Mouse (Mus musculus) forebrain, embryonic 12.5 days (tissue): Measurements from ENCODE around the gene Apoe. TPM values are rescaled to one million over a fixed set of nuclear protein-coding genes. Genes with fewer than 3 reads are reported as not detected.
"Not testable (repeated sequence)": the region's sequence is repeated elsewhere in the genome, so short reads cannot be mapped to it uniquely, and the experiment has no call there.

Experiments used
- ATAC-seq: fragments of 200-750 bp; cut with Nextera tagmentation; 2 replicates; pipeline ENCODE4 v1.8.0; 2017; ENCODE audit warnings: moderate TSS enrichment; ENCODE audit not compliant: low FRiP score
- H3K27ac ChIP-seq: fragments of 300-500 bp; sonication (generic); 2 replicates; pipeline ENCODE4 v1.5.1; 2016; ENCODE audit warnings: mild to moderate bottlenecking
- H3K27me3 ChIP-seq: fragments of 300-500 bp; sonication (generic); 2 replicates; pipeline ENCODE4 v1.6.1; 2016; ENCODE audit warnings: mild to moderate bottlenecking
- H3K36me3 ChIP-seq: fragments of 300-500 bp; sonication (generic); replicated peaks from 2 replicates; pipeline ENCODE4 v1.6.1; 2016; ENCODE audit warnings: mild to moderate bottlenecking
- H3K4me1 ChIP-seq: fragments of 300-500 bp; sonication (generic); 2 replicates; pipeline ENCODE4 v1.6.1; 2016
- H3K4me2 ChIP-seq: fragments of 300-500 bp; sonication (generic); 2 replicates; pipeline ENCODE4 v1.6.1; 2016; ENCODE audit warnings: mild to moderate bottlenecking, moderate library complexity
- H3K4me3 ChIP-seq: fragments of 300-500 bp; sonication (generic); replicated peaks from 2 replicates; pipeline ENCODE4 v1.5.1; 2016; ENCODE audit warnings: mild to moderate bottlenecking
- H3K9ac ChIP-seq: fragments of 300-500 bp; sonication (generic); 2 replicates; pipeline ENCODE4 v1.6.1; 2016; ENCODE audit warnings: mild to moderate bottlenecking
- H3K9me3 ChIP-seq: fragments of 300-500 bp; sonication (generic); 2 replicates; pipeline ENCODE4 v1.6.1; 2016
- WGBS: fragments of 180-500 bp; shearing (Covaris S2); methylation state at CpG from one replicate; pipeline ENCODE4 v1.1.7; 2016; 5-methylcytosine and 5-hydroxymethylcytosine counted together
- polyA plus RNA-seq: library from polyadenylated mRNA; unstranded; fragments of >200 nt; fragmentation: Nextera tagmentation; extraction: Ambion mirVana; gene quantifications from 2 replicates; pipeline ENCODE4 v1.2.1, GENCODE M21; 2016

Apoe gene
- polyA plus RNA-seq, 1 experiment from 2014 or later, result 128 TPM

DNA sequence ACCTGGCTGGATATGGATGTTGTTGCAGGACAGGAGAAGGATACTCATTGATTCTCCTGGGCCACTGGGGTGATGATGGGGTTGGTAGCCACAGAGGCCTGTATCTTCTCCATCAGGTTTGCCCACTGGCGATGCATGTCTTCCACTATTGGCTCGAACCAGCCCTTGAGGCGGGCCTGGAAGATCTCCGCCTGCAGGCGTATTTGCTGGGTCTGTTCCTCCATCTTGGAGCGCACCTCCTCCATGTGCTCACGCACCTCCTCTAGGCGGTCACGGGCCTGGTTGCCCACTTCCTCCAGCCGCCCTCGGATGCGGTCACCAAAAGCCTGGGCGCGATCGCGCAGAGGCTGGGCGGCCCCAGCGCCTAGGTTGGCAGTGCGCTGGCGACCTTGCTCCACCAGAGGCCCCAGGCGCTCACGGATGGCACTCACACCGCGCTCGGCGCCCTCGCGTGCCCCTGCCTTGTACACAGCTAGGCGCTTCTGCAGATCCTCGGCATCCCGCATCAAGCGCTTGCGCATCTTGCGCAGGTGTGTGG, 2.6 kb downstream of the Apoe start:
- Histone ChIP-seq H3K4me2 (no peak overlapping the region), H3K36me3 (peaks cover 11% of the 10 kb centered on the region; the same call in 1 of the 2 replicates), H3K4me3 (no peak overlapping the region), H3K27me3 (0 out of 2 replicates have a peak, but pooled peaks cover 4% of the 10 kb centered on the region), H3K27ac (no peak overlapping the region), H3K9ac (no peak overlapping the region), H3K4me1 (peaks cover 26% of the 10 kb centered on the region), H3K9me3 (0 out of 2 replicates have a peak, but pooled peaks cover 6% of the 10 kb centered on the region)
- no peak for ATAC-seq
- 95% methylated on average over 34 of the region's 34 CpGs for WGBS

DNA sequence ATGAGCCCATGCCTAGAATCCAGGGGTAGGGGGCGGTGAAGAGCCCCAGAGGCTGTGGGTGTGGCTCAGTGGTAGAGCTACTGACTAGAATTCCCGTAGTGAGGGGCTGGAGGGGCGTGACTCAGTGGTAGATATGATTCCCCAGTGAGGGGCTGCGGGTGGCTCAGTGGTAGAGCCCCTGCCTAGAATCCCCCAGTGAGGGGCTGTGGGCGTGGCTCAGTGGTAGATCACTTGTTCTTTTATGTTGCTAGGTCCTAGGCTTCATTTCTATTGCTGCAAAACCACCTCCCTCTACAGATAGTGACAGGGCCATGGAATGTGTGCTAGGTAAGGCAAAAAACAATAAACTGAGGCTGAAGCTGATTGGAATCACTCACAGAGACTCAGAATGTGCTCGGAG, 3.1 kb downstream of the Apoe start:
- peaks cover 24% of the 10 kb centered on the region for H3K4me1 ChIP-seq
- 87% methylated on average over 6 of the region's 6 CpGs for WGBS
- ATAC-seq, result no peak

DNA sequence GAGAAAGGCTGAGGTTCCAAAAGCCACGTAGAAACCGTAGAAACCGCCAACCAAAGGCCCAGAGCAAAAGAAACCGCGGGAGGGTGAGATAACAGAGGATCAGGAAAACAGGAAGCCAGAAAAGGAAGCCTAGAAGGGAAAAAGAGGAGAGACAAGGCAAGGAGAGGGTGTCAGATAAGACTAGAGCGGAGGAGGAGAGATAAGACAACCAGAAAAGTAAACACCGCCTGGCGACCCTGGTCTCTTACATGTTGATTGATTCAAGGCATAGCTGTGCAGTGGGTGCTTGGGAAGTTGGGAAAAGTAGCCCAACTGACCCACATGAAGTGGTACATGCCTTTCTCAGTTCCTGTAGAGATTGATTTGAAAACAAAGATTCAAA, 3.8 kb downstream of the Apoe start:
- 0 out of 2 replicates have a peak, but pooled peaks cover 6% of the 10 kb centered on the region for H3K9me3 ChIP-seq
- no peak overlapping the region for H3K4me2 ChIP-seq
- no peak overlapping the region for H3K4me3 ChIP-seq
- H3K9ac ChIP-seq, result no peak overlapping the region
- H3K36me3 ChIP-seq, result peaks cover 11% of the 10 kb centered on the region; the same call in 1 of the 2 replicates
- H3K27me3 ChIP-seq, result 0 out of 2 replicates have a peak, but pooled peaks cover 4% of the 10 kb centered on the region
- 75% methylated on average over 8 of the region's 8 CpGs for WGBS
- H3K4me1 ChIP-seq, result peaks cover 23% of the 10 kb centered on the region
- no peak overlapping the region for H3K27ac ChIP-seq
- no peak for ATAC-seq

More for the DNA sequence above, 3.1 kb downstream of the Apoe start:
- Histone ChIP-seq H3K4me2 (no peak overlapping the region), H3K27me3 (0 out of 2 replicates have a peak, but pooled peaks cover 4% of the 10 kb centered on the region), H3K9ac (no peak overlapping the region), H3K9me3 (0 out of 2 replicates have a peak, but pooled peaks cover 6% of the 10 kb centered on the region), H3K4me3 (no peak overlapping the region), H3K27ac (no peak overlapping the region), H3K36me3 (peaks cover 11% of the 10 kb centered on the region; the same call in 1 of the 2 replicates)

DNA sequence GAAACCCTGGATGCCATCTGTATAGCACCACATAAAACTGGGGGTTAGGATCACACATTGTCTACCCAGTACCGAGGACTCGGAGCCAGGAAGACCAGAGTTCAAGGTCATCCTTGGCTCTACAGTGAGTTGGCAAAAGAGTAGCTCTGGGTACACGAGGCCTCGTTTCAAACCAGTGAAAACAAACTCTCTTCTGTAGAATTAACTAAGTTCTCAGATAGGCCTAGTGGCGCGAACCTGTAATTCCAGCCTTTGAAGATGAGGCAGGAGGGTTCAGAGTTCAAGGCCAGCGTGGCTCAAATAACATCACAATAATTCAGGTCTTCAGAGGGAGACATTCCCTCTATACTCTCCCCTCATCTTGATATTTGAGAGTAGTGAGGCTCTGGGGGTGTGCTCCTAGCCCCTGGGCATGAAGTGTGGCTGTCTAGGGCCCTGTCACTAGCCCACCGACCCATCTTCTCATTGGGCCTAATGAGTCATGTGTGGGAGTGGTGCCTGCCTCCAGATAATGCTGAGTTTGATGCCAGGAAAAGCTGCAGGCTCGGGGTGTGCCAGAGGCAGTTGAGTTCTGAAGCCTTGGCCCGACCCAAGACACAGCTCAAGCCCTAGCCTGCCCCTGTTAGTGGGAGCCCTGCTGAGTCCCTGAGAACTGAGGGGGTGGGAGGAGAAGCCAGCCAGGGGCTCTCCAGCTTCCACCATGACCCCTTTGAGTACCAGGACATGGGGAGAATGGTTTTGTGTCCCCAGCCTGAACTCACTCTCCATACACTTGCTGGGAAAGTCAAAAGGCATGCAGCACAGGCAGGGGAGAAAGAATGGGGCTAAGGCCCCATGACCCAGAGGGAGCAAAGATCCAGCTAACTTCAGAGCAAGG, 4.4 kb downstream of the Apoe start:
- Histone ChIP-seq H3K27me3 (0 out of 2 replicates have a peak, but pooled peaks cover 4% of the 10 kb centered on the region), H3K9me3 (0 out of 2 replicates have a peak, but pooled peaks cover 6% of the 10 kb centered on the region), H3K36me3 (peaks cover 11% of the 10 kb centered on the region; the same call in 1 of the 2 replicates), H3K4me1 (peaks cover 22% of the 10 kb centered on the region), H3K9ac (no peak overlapping the region), H3K4me2 (no peak overlapping the region), H3K4me3 (no peak overlapping the region), H3K27ac (no peak overlapping the region)
- no peak for ATAC-seq
- WGBS, result 84% methylated on average over 10 of the region's 10 CpGs

- no peak for ATAC-seq
- peaks cover 11% of the 10 kb centered on the region; the same call in 1 of the 2 replicates for H3K36me3 ChIP-seq
- H3K4me3 ChIP-seq, result no peak overlapping the region
- H3K9me3 ChIP-seq, result 0 out of 2 replicates have a peak, but pooled peaks cover 6% of the 10 kb centered on the region
- H3K9ac ChIP-seq, result no peak overlapping the region
- H3K4me2 ChIP-seq, result no peak overlapping the region
- no peaks in the 10 kb centered on the region for H3K27me3 ChIP-seq
- H3K4me1 ChIP-seq, result peaks cover 10% of the 10 kb centered on the region
- H3K27ac ChIP-seq, result no peak overlapping the region
- 38% methylated on average over 10 of the region's 10 CpGs for WGBS
Observed at GRCm38 (mm10) chr7:19693421-19693820, 5.6 kb downstream of the Apoe start.

DNA sequence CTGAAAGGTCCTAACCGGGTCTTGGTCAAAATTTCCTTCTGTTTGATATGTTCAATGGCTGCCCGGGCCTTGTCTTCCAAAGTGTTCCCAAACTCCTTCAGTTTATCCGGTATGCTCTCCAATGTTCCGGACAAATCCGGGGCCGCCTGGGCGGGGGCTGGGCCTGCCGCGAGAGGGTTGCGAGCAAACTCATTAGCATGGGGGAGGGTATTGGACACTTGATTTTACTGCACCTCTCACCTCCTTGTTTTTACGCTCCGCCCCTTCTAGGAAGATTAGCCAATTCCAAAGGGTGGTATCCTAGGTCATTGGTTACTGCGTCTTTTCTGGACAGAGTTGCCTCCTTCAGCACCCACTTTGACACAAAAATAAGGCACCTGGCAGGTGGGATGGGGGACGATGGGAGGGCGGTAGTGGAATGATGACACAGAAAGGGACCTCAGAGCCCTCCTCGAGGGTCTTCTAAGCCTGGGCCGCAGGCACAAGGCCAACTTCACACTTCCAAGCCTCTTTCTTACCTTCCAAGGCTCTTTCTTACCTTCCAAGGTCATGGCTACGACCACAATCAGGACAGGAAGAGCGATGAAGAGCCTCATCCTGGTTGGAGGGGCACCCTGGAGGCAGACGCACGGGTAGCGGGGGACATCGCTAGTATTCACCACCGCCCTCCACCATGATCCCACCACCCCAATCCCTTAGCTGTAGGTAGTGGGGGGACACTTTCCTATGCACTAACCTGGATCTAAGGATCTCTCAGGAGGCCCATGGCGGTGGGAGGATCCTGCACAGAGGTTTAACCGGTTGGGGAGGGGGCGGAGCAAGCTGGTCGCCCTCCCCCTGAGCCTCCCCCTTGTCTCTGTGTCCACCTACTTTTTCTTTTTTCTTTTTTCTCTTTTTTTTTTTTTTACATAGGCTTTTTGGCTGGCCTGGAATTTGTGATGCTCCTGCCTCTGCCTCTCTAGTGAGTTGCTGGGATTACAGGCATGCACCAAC, 6.8 kb downstream of the Apoe start, which contains the start of gene Apoc1:
Apoc1 (minus strand) TSS at position 788 of the 993 bp plus-strand sequence.
- H3K9ac ChIP-seq, result no peak within 1 kb of the TSS
- H3K4me1 ChIP-seq, result peaks cover 5% of the 10 kb centered on the region; the same call in 1 of the 2 replicates
- 0 out of 2 replicates have a peak, but pooled peaks cover 6% of the 10 kb centered on the region for H3K9me3 ChIP-seq
- WGBS, result 49% methylated on average over 28 of the region's 28 CpGs
- ATAC-seq, result no peak
- H3K4me3 ChIP-seq, result no peak within 1 kb of the TSS
- H3K27me3 ChIP-seq, result no peaks in the 10 kb centered on the region
- no peak within 1 kb of the TSS for H3K27ac ChIP-seq
- H3K4me2 ChIP-seq, result no peak within 1 kb of the TSS
- peaks cover 11% of the 10 kb centered on the region; the same call in 1 of the 2 replicates for H3K36me3 ChIP-seq

- H3K9me3 ChIP-seq, result 0 out of 2 replicates have a peak, but pooled peaks cover under 1% of the 10 kb centered on the region
- WGBS, result 84% methylated on average over 6 of the region's 6 CpGs
- H3K27me3 ChIP-seq, result no peaks in the 10 kb centered on the region
- no peak overlapping the region for H3K4me2 ChIP-seq
- H3K27ac ChIP-seq, result no peak overlapping the region
- no peak overlapping the region for H3K4me3 ChIP-seq
- H3K9ac ChIP-seq, result no peak overlapping the region
- H3K36me3 ChIP-seq, result peaks cover 5% of the 10 kb centered on the region; the same call in 1 of the 2 replicates
- H3K4me1 ChIP-seq, result peaks cover 5% of the 10 kb centered on the region; the same call in 1 of the 2 replicates
- ATAC-seq, result no peak
Observed at GRCm38 (mm10) chr7:19691434-19691833, 7.6 kb downstream of the Apoe start.

GRCm38 (mm10) chr7:19690845-19691244, 8.1 kb downstream of the Apoe start:
- Histone ChIP-seq H3K9me3 (no peaks in the 10 kb centered on the region), H3K36me3 (0 out of 2 replicates have a peak, but pooled peaks cover under 1% of the 10 kb centered on the region), H3K4me3 (no peak overlapping the region), H3K27me3 (no peaks in the 10 kb centered on the region), H3K4me1 (peaks cover 5% of the 10 kb centered on the region; the same call in 1 of the 2 replicates), H3K27ac (no peak overlapping the region), H3K9ac (no peak overlapping the region), H3K4me2 (no peak overlapping the region)
- WGBS, result 89% methylated on average over 4 of the region's 4 CpGs
- ATAC-seq, result no peak

DNA sequence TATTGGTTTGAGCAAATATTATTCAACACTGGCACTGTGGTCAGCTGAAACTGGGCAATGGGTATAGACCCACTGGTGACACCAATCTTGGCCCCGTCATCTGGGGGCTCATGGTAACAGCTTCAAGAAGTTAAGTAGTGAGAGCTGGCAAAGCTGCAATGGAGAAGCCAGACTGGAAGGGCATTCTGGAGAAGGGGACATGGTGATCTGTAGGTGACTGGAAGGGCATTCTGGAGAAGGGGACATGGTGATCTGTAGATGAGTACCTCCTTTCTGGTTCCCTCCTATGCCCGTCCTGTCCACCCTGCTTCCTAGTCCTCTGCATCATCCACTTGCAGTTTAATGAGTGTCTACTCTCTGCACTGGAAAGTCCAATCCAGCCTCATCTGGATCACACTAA, 10.4 kb downstream of the Apoe start:
- Histone ChIP-seq H3K9me3 (no peaks in the 10 kb centered on the region), H3K9ac (no peak overlapping the region), H3K27ac (no peak overlapping the region), H3K4me1 (peaks cover 4% of the 10 kb centered on the region; the same call in 1 of the 2 replicates), H3K36me3 (no peaks in the 10 kb centered on the region), H3K4me3 (no peak overlapping the region), H3K4me2 (no peak overlapping the region), H3K27me3 (no peaks in the 10 kb centered on the region)
- WGBS, result 98% methylated on average over 2 of the region's 2 CpGs
- ATAC-seq, result no peak

DNA sequence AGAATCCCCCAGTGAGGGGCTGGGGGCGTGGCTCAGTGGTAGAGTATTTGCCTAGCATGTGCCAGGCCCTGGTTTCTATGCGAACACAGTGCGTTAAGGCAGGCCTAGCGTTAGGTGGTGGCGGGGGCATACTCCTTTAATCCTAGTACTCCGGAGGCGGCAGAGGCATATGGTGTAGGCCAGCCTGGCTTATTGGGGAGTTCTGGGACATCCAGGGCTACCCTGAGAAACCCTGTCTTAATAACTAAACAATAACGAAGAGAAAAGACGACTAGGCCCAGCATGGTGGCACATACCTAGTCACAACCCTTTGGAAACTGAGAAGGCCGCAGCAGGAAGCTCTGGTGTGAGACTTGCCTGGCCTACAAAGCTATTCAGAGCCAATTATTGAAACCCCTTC, 10.9 kb downstream of the Apoe start:
- WGBS, result 94% methylated on average over 10 of the region's 10 CpGs
- Histone ChIP-seq H3K9ac (no peak overlapping the region), H3K4me3 (no peak overlapping the region), H3K9me3 (no peaks in the 10 kb centered on the region), H3K27ac (no peak overlapping the region), H3K4me2 (no peak overlapping the region), H3K36me3 (no peaks in the 10 kb centered on the region), H3K4me1 (no peaks in the 10 kb centered on the region; the same call in 1 of the 2 replicates), H3K27me3 (no peaks in the 10 kb centered on the region)
- ATAC-seq, result no peak

DNA sequence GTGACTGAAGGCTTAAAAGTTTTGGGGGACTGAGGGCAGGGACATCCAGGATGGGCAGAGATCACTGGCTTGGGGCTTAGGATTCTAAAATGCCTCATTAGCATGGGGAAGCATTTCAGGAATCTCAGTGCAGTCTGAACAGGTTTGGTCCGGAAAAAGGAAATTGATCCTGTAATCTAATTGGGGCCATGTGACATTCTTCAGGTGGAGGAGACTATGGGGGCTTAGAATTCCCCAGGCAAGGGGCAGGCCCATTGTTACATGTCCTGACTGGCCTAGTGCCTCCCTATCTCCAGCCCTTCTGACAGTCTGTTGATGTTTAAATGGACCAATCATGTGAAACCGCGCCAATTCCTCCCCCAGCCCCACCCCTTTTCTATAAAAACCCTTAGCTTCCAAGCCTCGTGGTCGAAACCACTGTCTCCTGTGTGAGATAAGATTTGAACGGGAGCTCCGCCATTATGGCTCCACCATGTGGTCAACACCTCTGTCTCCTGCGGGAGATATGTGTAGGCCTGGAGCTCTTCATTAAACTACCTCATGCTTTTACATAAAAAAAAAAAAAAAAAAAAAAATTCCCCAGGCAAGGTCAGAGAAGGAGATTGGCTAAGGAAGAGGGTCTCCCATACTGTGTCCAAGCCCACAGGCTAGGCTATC, 11.9 kb downstream of the Apoe start:
- not testable (repeated sequence) for H3K4me1 ChIP-seq, H3K4me3 ChIP-seq
- WGBS, result 70% methylated on average over 8 of the region's 8 CpGs

More for the DNA sequence above, 11.9 kb downstream of the Apoe start:
- not testable (repeated sequence) for H3K9ac ChIP-seq, H3K4me2 ChIP-seq, H3K9me3 ChIP-seq, H3K36me3 ChIP-seq, ATAC-seq, H3K27me3 ChIP-seq, H3K27ac ChIP-seq
